Mouse (Mus musculus): Measurements from ENCODE around the gene Zfp82.

GRCm38 (mm10) chr7:30093918-30094415 lies 21.3 kb upstream of the Zfp82 start:
- no peak for TF ChIP-seq CTCF (IDR thresholded peaks at IDR 0.05; ENCODE audit: extremely low read depth, insufficient read depth, low read length)
- no peak for TF ChIP-seq POLR2A (IDR thresholded peaks at IDR 0.05; ENCODE audit: extremely low read depth, insufficient read depth, low read length)
